Mouse (Mus musculus): ENCODE data around the gene Nrp1. TPM values are rescaled to one million over a fixed set of nuclear protein-coding genes. Genes with fewer than 3 reads are reported as not detected.

Nrp1 gene
- polyA plus RNA-seq, 1 experiment from 2014 or later = 107 TPM

DNA sequence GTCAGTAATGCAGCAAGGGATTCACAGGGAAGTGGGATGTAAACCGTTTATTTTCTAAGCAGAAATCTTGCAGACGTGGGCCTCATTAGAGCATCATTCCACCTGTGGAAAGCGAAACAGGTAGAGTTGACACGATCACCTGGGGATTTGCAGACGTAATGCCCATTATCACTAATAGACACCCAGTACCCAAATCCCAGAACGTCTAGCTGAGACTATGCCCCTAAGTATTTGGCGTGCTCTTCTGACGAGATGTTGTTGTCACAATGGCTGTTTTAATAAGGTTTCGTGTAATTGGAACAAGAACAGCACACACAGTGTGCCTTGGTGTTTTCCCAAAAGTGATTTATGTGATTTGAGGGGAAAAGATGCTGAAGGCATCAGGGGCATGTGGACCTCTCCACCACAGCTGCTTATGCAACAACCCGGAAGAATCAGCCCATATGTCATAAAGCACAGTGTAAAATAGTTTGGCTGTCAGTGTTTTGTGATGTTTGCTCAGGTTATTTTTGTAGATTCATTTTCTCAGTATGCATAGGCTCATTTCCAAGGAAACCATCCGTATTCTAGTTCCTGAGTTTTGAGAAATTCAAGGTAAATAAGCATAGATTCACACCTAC is 40.2 kb downstream of the Nrp1 start:
- no peak for ATAC-seq (ENCODE audit: low FRiP score)

DNA sequence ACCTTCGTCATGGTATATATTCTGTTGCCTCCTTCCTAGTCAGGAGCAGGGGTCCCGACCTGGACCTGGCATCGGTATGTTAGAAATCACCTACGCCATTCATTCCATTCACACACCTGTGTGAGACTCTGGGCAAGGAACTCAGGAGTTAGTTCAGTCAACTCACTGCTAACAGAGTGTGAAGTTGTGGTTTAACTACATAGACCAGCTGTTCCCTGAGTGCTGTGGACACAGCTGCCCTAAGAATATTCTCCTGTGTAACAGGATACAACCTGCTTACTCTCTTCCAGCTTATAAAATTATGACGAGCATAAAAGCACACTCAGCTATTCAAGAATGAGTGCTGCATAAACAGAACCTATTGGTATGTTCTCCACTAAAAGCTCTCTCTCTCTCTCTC is 41.9 kb downstream of the Nrp1 start:
- 83% methylated on average over 5 of the region's 5 CpGs for WGBS
- Histone ChIP-seq H3K27ac (replicated peaks) (no peak overlapping the region), H3K4me2 (no peak overlapping the region), H3K9ac (replicated peaks) (no peak overlapping the region), H3K36me3 (no peaks in the 10 kb centered on the region), H3K4me1 (peaks cover 44% of the 10 kb centered on the region), H3K27me3 (replicated peaks) (no peaks in the 10 kb centered on the region), H3K4me3 (replicated peaks) (no peak overlapping the region), H3K9me3 (replicated peaks) (no peaks in the 10 kb centered on the region)
- ATAC-seq (ENCODE audit: low FRiP score) = no peak

More for the DNA sequence above, 40.2 kb downstream of the Nrp1 start:
- H3K9me3 ChIP-seq (replicated peaks) = no peaks in the 10 kb centered on the region
- no peak overlapping the region for H3K4me3 ChIP-seq (replicated peaks)
- no peak overlapping the region for H3K9ac ChIP-seq (replicated peaks)
- WGBS = 62% methylated on average over 11 of the region's 11 CpGs
- peaks cover 54% of the 10 kb centered on the region for H3K4me1 ChIP-seq
- H3K4me2 ChIP-seq = no peak overlapping the region
- H3K36me3 ChIP-seq = no peaks in the 10 kb centered on the region
- no peaks in the 10 kb centered on the region for H3K27me3 ChIP-seq (replicated peaks)
- H3K27ac ChIP-seq (replicated peaks) = no peak overlapping the region; the same call in 1 of the 2 replicates

DNA sequence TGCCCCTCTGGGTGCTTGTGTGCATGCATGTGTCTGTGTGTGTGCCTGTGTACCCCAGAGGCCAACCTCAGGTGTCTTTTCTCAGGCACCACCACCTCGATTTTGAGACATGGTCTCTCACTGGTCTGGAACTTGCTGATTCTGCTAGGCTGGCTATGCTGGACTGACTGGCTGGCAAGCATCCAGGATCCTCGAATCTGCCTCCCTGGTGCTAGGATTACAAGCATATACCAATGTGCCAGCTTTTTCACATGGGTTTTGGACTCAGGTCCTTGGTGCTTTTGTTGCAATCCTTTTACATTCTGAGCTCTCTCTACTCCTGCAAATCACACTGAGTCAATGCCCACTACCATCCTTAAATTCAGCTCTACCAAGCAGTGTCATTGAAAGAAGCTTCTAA is 46.5 kb downstream of the Nrp1 start:
- H3K9me3 ChIP-seq (replicated peaks) = no peaks in the 10 kb centered on the region
- no peak overlapping the region for H3K4me3 ChIP-seq (replicated peaks)
- peaks cover 9% of the 10 kb centered on the region for H3K4me1 ChIP-seq
- no peaks in the 10 kb centered on the region for H3K36me3 ChIP-seq
- no peak overlapping the region for H3K9ac ChIP-seq (replicated peaks)
- no peak overlapping the region for H3K27ac ChIP-seq (replicated peaks)
- no peaks in the 10 kb centered on the region for H3K27me3 ChIP-seq (replicated peaks)
- WGBS = 48% methylated on average over 2 of the region's 2 CpGs
- H3K4me2 ChIP-seq = no peak overlapping the region
- no peak for ATAC-seq (ENCODE audit: low FRiP score)

DNA sequence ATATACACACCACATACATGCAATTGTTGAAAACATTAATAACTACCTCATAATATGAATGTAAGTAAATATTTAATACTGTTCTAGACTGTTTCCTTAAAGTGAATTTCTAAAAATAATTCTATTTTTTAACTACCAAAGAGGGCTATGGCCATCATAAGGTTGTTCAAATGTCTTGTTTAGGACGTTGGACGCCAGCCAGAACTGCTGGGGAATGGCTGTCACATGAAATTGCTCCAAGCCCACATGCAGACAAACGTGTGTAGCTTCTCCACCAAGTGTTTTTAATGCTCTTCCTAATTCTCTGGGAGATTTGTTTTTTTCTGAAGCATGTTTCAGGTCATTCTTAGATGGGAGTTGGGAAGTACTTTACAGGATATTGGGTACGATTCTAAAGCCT is 55.0 kb downstream of the Nrp1 start:
- Histone ChIP-seq H3K27me3 (replicated peaks) (no peaks in the 10 kb centered on the region), H3K4me2 (no peak overlapping the region), H3K4me3 (replicated peaks) (no peak overlapping the region), H3K27ac (replicated peaks) (no peak overlapping the region), H3K36me3 (no peaks in the 10 kb centered on the region), H3K9ac (replicated peaks) (no peak overlapping the region), H3K9me3 (replicated peaks) (no peaks in the 10 kb centered on the region), H3K4me1 (peaks cover 47% of the 10 kb centered on the region)
- 71% methylated on average over 4 of the region's 4 CpGs for WGBS
- no peak for ATAC-seq (ENCODE audit: low FRiP score)

DNA sequence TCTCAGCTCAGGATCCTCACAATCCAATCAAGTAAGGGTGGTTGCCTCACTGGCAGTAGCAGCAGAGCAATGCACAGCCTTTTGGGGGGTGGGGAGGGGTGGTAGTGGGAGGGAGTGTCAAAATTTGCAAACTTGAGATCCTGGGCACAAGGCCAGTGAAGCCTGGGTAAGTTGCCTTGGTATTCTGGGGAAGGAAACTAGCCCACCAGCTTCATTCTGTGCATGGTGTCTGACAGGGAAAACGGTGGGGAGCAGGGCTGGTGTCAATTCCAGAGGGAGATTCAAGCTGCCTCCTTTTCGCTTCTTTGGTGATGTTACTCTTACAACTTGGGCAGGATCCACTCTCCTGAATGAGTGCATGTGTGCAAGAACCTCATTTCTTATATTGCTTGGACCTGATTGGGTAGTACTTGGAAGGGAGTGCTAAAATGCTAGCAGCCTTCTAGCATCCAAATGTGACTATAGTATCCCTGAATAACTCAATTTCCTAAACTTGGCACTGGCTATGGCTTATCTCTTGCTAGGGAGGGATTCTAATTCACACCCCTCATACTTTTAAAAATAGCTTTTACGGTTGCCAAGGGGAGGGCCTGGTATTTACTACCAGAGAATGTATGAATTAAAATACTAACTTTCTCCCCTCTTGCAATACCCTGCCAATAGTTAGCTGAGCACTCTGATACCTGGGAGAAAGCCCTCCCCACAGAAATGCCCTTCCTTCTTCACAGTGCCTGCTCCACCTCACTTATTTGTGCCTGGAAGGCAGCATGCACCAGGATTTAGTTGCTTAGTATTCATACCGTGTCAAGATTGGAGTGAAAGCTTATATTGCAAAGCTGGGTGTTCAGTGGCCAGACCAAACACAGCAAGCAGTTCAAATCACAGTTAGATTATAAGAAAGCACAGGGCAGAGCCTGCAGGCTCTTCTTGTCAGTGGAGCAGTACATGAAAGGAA is 57.6 kb downstream of the Nrp1 start:
- Histone ChIP-seq H3K4me1 (peaks cover 42% of the 10 kb centered on the region), H3K4me3 (replicated peaks) (no peak overlapping the region), H3K36me3 (peaks cover 7% of the 10 kb centered on the region), H3K9ac (replicated peaks) (no peak overlapping the region), H3K27ac (replicated peaks) (peak overlapping the region; percentile 35; the same call in 1 of the 2 replicates), H3K27me3 (replicated peaks) (no peaks in the 10 kb centered on the region), H3K4me2 (no peak overlapping the region), H3K9me3 (replicated peaks) (no peaks in the 10 kb centered on the region)
- WGBS = 40% methylated on average over 4 of the region's 4 CpGs
- ATAC-seq (ENCODE audit: low FRiP score) = peak; percentile 35; the same call in 1 of the 2 replicates

DNA sequence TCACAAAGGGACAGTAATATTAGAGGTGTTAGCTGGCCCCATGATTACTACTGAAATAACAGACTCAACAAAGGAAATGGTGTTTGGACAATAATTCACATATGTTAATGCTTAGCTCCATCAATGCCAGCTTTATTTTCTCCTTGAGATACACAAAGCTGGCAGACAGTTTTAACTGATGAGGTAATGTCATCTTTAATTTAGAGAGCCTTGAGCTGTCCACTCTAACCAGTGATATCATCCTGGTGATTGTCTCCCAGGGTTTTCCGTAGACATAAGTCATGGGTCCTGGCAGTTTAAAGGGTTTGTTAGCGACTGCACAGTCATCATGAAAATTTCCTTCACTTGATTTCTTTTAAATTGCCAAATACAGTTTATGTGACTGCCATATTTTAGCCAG is 58.5 kb downstream of the Nrp1 start:
- Histone ChIP-seq H3K27ac (replicated peaks) (peak overlapping the region; percentile 35; the same call in 1 of the 2 replicates), H3K27me3 (replicated peaks) (no peaks in the 10 kb centered on the region), H3K9me3 (replicated peaks) (no peaks in the 10 kb centered on the region), H3K4me2 (no peak overlapping the region), H3K9ac (replicated peaks) (no peak overlapping the region), H3K4me1 (peaks cover 40% of the 10 kb centered on the region), H3K4me3 (replicated peaks) (no peak overlapping the region), H3K36me3 (peaks cover 8% of the 10 kb centered on the region)
- no peak for ATAC-seq (ENCODE audit: low FRiP score)
- WGBS = 32% methylated on average over 2 of the region's 2 CpGs

DNA sequence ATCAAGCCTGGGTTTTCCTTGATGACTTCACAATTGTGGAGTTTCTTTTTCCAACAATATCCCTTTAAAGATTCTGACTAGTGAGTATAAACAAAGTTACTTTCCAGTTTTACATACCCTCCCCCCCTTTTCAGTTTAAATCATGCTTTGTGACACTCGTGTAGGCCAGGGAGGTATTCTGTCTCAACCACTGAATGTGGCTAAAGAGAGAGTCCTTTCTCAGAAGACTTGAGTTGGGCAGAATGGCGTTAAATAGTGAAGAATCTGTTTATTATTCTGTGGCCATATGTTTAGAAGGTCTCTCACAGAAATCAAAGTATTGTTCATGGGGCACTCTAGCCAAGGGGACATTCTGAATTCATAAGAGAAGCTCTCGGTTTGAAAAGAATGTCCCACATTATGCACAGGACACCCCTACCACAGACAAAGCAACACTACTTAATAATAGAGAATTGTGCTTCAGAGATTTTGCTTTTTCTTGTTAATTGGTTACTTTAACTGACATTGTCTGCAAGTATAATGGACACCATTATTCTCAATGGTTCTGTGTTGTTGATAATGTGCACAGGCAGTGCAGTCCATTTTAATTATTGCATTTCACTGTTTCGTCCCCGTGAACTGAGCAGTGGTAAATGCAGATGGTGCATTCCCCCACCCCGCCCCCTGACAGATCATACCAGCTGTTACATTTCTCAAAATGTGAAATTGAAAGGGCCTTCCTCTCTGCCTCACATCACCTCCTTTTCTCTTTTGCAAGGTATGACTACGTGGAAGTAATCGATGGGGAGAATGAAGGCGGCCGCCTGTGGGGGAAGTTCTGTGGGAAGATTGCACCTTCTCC is 59.8 kb downstream of the Nrp1 start:
- peaks cover 8% of the 10 kb centered on the region for H3K36me3 ChIP-seq
- no peak for ATAC-seq (ENCODE audit: low FRiP score)
- no peaks in the 10 kb centered on the region for H3K9me3 ChIP-seq (replicated peaks)
- H3K27ac ChIP-seq (replicated peaks) = no peak overlapping the region; the same call in 1 of the 2 replicates
- H3K4me1 ChIP-seq = peaks cover 40% of the 10 kb centered on the region
- WGBS = 45% methylated on average over 10 of the region's 10 CpGs
- H3K4me3 ChIP-seq (replicated peaks) = no peak overlapping the region
- no peak overlapping the region for H3K4me2 ChIP-seq
- no peak overlapping the region for H3K9ac ChIP-seq (replicated peaks)
- H3K27me3 ChIP-seq (replicated peaks) = no peaks in the 10 kb centered on the region

DNA sequence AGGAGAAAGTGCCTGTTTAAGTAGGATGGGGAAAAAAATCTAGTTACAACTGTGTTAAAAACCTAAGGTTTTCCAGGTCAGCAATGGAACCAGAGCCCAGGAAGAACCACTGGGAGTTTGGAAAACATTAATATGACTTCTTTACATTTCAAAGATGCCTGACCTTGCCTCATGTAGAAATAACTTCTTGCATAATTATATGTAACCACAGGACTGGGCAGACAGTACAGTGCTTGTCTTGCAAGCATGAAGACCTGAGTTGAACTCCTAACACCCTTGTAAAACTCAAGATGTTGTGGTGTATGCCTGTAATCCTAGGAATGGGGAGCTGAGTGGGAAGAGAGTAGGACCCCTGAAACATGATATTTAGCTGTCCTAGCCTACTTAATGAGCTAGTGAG is 61.6 kb downstream of the Nrp1 start:
- Histone ChIP-seq H3K27me3 (replicated peaks) (no peaks in the 10 kb centered on the region), H3K4me1 (peaks cover 33% of the 10 kb centered on the region), H3K4me3 (replicated peaks) (no peak overlapping the region), H3K36me3 (peaks cover 8% of the 10 kb centered on the region), H3K4me2 (no peak overlapping the region), H3K27ac (replicated peaks) (no peak overlapping the region), H3K9ac (replicated peaks) (no peak overlapping the region), H3K9me3 (replicated peaks) (no peaks in the 10 kb centered on the region)
- no peak for ATAC-seq (ENCODE audit: low FRiP score)

DNA sequence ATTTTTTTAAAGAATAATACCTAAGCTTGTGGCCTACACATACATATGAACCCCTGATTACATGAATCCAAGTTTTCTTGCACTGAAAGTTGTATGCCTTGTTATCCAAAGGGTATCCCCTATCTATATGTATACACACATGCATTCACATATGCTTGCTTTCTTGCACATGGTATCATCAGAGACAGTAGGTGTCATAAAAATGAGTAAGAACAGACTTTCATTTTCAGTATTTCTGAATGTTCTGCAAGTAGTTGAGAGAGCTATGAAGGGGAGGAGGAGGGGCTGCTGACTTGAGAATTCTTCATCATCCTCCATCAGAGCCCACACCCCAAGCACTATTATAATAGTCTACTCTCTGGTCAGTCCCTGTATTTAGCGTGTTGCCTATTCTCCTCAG is 62.0 kb downstream of the Nrp1 start:
- WGBS = 100% methylated on average over 1 of the region's 1 CpGs
- no peaks in the 10 kb centered on the region for H3K27me3 ChIP-seq (replicated peaks)

DNA sequence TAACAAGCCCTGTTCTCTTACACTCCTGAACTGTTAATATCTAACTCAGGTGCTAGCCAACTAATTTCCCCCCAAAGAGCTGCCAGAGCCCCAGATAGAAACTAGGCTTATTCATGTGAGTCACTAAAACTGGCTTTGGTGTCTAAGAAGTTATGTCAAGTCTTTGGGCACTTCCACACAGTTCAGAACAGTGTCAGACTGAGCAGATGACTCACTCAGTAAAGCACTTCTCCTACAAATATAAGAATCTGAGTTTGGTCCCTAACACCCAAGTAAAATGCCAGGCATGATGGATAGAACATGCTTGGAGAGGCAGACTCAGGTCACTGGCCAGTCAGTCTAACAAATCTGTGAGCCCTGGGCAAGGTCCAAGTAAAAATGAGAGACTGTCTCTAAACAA is 65.4 kb downstream of the Nrp1 start:
- Histone ChIP-seq H3K4me2 (no peak overlapping the region), H3K4me1 (no peaks in the 10 kb centered on the region), H3K9me3 (replicated peaks) (no peaks in the 10 kb centered on the region), H3K27me3 (replicated peaks) (no peaks in the 10 kb centered on the region), H3K27ac (replicated peaks) (no peak overlapping the region), H3K4me3 (replicated peaks) (no peak overlapping the region), H3K9ac (replicated peaks) (no peak overlapping the region), H3K36me3 (peaks cover 18% of the 10 kb centered on the region)
- no peak for ATAC-seq (ENCODE audit: low FRiP score)

More for the DNA sequence above, 62.0 kb downstream of the Nrp1 start:
- H3K4me3 ChIP-seq (replicated peaks) = no peak overlapping the region
- no peak overlapping the region for H3K4me2 ChIP-seq
- H3K9ac ChIP-seq (replicated peaks) = no peak overlapping the region
- H3K4me1 ChIP-seq = peaks cover 31% of the 10 kb centered on the region
- H3K27ac ChIP-seq (replicated peaks) = no peak overlapping the region
- H3K9me3 ChIP-seq (replicated peaks) = no peaks in the 10 kb centered on the region
- H3K36me3 ChIP-seq = peaks cover 8% of the 10 kb centered on the region
- ATAC-seq (ENCODE audit: low FRiP score) = no peak

DNA sequence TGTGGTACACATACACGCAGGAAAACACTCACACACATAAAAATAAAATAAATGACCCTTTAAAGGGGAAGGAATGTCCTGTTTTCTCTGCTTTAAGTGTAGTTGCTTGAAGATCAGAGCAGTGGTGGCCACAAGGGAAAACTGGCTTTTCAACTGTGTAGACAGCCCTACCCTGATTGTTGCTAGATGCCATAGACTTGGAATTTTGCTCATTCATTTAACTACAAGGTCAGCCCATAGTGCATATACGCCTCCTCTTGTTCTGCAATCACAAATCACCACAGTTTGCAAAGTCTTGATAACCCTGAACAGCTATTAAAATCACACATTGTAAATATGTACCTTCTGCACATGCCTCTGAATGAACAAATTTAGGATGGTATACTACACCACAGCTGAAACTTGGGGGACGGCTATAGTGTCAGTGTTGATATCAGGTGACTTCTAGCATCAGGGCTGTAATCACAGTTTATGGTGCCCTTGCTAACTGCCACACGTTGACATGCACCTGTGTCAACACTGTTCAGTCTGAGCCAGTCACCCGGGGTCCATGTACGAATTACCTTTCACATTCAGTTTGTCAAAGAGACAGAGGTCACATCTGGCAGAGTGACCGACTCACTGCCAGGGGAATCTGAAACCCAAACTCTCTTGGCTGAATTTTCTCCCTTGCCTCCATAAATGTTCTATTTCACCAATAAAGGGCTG is 66.4 kb downstream of the Nrp1 start:
- no peak overlapping the region for H3K4me2 ChIP-seq
- peaks cover 18% of the 10 kb centered on the region for H3K36me3 ChIP-seq
- no peak overlapping the region for H3K9ac ChIP-seq (replicated peaks)
- ATAC-seq (ENCODE audit: low FRiP score) = no peak
- 72% methylated on average over 7 of the region's 7 CpGs for WGBS
- H3K27me3 ChIP-seq (replicated peaks) = no peaks in the 10 kb centered on the region
- no peak overlapping the region for H3K27ac ChIP-seq (replicated peaks)
- no peaks in the 10 kb centered on the region for H3K4me1 ChIP-seq
- no peaks in the 10 kb centered on the region for H3K9me3 ChIP-seq (replicated peaks)
- H3K4me3 ChIP-seq (replicated peaks) = no peak overlapping the region
